Mouse (Mus musculus): ENCODE data around the gene Pxk. TPM values are rescaled to one million over a fixed set of nuclear protein-coding genes. Genes with fewer than 3 reads are reported as not detected.

Pxk gene
- 43.2 and 43.9 TPM in 2 replicates for polyA plus RNA-seq (2012; rRNA removed; ENCODE audit: low replicate concordance)

DNA sequence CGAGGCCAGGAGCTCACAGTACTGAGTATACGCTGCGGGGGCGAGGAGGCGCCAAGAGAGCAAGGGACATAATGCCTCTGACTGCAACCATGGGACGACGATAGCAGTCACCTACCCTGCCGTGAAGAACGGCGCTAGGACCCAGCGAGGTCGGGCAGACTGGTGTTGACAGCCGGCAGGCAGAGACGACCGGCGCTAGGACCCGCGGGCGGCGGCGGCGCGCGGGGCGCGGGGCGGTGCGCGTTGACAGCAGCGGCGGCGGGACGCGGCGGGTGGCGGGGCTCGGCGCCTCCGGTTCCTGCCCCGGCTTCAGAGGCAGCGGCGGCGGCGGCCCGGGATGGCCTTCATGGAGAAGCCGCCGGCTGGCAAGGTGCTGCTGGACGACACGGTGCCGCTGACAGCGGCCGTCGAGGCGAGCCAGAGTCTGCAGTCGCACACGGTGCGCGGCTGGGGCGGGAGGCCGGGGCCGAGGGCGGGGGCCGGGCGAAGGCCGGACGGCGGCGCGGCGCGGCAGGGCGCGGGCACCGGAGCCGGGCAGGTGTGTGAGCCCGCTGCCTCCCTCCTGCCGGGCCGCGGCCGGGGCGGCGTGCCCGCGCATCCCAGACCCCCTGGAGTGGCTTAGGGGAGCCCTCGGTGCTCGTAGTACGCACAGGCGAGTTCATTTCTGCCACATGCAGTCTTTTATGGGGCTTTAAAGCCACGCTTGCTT lies at the start of gene Pxk:
Gene Pxk (plus strand): TSS at position 234 of the 709 bp plus-strand sequence.

DNA sequence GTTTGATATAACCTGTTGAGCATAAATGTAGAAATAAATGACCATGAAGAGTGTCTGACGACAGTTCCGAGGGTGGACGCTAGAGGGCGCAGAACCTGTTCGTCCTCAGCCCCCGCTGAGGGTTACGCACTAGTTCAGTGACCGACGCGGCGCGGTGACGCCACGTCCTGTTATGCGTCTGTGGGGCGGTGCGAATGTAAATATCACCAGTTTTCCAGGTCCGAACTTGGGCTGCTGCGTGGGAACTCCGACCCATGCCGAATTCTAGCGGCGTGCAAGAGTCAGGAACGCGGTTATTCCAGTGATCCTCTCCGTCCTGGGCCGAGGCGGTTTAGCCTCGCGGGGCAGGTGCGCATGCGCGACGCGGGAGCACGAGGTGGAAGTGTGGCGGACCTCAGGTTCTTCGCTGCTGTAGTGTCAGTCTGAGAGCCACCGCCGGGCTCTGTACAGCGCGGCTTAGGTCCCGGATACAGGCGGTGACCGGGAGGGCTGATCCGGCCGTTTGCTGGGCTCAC lies 17.8 kb upstream of the Pxk start, which contains the start of gene Rpp14:
Gene Rpp14 (plus strand): TSS at position 203 of the 515 bp plus-strand sequence.

DNA sequence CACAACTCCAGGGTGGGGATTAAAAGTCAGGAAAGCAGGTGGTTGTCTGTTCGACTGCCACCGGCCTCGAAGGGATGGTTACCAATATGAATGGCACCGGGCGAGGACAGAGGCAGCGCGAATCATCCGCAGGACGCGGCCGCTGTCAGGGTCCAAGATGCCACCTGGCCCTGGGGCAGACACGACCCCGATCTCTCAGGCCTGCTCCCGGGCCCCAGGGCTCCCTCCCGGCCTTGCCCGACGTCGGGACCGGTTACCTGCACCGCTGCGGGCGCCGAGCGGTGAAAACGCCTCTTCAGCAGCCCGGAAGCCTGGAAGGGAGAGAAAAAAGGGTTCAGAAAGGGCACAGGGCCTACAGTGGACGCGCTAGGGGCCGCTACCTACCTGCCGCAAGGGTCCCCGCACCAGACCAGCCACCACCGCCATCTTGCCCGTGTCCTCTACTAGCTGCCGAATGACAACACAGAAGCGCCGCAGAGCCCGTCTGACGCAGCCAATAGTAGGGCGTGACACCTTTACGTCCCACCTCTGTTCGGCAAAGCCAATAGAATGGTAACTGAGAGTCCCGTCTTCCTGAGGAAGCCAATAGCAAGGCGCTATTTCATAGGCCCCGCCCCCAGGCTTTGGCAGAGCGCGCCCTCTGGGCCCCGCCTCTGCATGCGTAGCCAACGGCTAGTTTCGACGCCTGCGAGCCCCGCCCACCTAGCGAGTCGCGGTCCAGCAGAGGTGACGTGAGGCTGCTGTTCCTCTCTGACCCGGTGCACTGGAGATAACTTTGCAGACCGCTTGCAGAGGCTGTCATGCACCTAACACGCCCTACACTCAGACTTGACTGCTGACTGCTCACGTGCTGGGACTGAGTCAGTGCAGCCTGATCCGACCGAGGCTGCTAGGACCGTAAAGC lies 74.7 kb downstream of the Pxk start, which contains the start of gene Pdhb:
Gene Pdhb (minus strand): TSS at position 519 of the 904 bp plus-strand sequence.

DNA sequence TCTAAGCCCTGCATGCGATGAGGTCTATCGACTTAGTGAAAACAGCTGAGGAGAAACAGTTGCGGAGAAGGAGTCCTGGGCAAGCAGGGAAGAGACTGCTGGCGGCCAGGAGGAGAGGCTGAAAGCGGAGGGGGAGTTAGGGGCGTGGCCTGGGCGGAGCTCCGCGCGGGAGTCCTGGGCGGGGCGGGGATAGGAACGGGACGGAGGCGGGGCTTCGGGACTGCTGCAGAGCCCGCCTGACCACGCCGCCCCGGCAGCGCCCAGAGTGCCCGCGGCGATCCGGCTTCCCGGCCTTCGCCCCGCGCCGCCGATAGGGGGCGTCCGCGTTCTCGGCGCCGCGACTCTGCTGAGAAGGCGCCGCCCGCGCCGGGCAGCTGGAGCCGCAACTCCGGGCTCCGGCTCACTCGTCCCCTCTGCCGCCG lies 115.8 kb downstream of the Pxk start, which contains the start of gene Kctd6:
Gene Kctd6 (plus strand): TSS at position 338 of the 422 bp plus-strand sequence.

Other genes with a start within 250 kb of the Pxk start
- gene Gm45521, start 140.9 kb upstream of the Pxk start, polyA plus RNA-seq (2012; rRNA removed; ENCODE audit: low replicate concordance): not detected in 2 replicates
- gene Dnase1l3, start 103.6 kb upstream of the Pxk start, polyA plus RNA-seq (2012; rRNA removed; ENCODE audit: low replicate concordance): 15.5 and 16.9 TPM in 2 replicates
- gene Abhd6, start 95.3 kb upstream of the Pxk start, polyA plus RNA-seq (2012; rRNA removed; ENCODE audit: low replicate concordance): 19.9 and 39.3 TPM in 2 replicates
- 5.7 and 11.8 TPM in 2 replicates for gene Rpp14, start 17.8 kb upstream of the Pxk start, polyA plus RNA-seq (2012; rRNA removed; ENCODE audit: low replicate concordance)
- gene Pdhb, start 74.8 kb downstream of the Pxk start, polyA plus RNA-seq (2012; rRNA removed; ENCODE audit: low replicate concordance): 107 and 230 TPM in 2 replicates
- 8.2 and 14.1 TPM in 2 replicates for gene Kctd6, start 115.9 kb downstream of the Pxk start, polyA plus RNA-seq (2012; rRNA removed; ENCODE audit: low replicate concordance)
- 3.3 and 3.7 TPM in 2 replicates for gene Acox2, start 161.1 kb downstream of the Pxk start, polyA plus RNA-seq (2012; rRNA removed; ENCODE audit: low replicate concordance)
- gene Fam107a, start 219.8 kb downstream of the Pxk start, polyA plus RNA-seq (2012; rRNA removed; ENCODE audit: low replicate concordance): 0.61 and 1.7 TPM in 2 replicates